ENCODE assay signal across 27 mouse cellular contexts in the genomic region with DNA sequence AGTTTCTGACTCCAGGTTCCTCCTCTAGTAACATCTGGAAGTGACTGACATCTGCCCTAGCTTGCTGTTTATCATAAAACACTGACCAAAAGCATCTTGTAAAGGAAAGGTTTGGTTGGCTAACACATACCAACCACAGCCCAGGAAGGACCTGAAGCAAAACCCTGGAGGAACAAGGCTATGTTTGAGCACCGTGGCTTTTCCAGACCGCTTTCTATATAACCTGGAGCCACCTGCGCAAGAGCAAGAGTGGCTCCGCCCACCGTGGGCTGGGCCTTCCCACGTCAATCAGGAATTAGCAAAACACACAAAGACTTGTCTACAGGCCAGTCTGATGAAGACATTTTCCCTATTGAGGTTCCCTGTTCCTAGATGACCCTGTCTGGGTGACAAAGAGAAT.
"Had no signal": no experiment of that assay in that cellular context is flagged by ENCODE, and none has a peak within 500 bp of the region (broad histone marks: within the 10 kb centered on the region; RNA-seq: fewer than 3 reads in every experiment).

No protein-coding gene starts in this region.

- H3K9me3 ChIP-seq: embryonic facial prominence, embryonic 10.5 days; embryonic facial prominence, embryonic 12.5 days; embryonic facial prominence, embryonic 13.5 days; embryonic facial prominence, embryonic 15.5 days; forebrain, embryonic 10.5 days; forebrain, embryonic 12.5 days; forebrain, embryonic 13.5 days; forebrain, embryonic 15.5 days had no signal

- H3K27me3 ChIP-seq: embryonic facial prominence, embryonic 12.5 days; embryonic facial prominence, embryonic 13.5 days; embryonic facial prominence, embryonic 15.5 days; forebrain, embryonic 12.5 days; forebrain, embryonic 13.5 days; forebrain, embryonic 15.5 days had no signal

- H3K27ac ChIP-seq: embryonic facial prominence, embryonic 12.5 days; embryonic facial prominence, embryonic 15.5 days; forebrain, embryonic 10.5 days; forebrain, embryonic 12.5 days; forebrain, embryonic 13.5 days; forebrain, embryonic 15.5 days; gastrocnemius, adult 2 months; heart, adult 2 months had no signal

- ATAC-seq: forebrain, embryonic 13.5 days; forebrain, embryonic 15.5 days; forebrain, embryonic 16.5 days; forebrain, postnatal 0 days had no signal

- H3K4me2 ChIP-seq: embryonic facial prominence, embryonic 12.5 days; embryonic facial prominence, embryonic 13.5 days; embryonic facial prominence, embryonic 15.5 days; forebrain, embryonic 12.5 days; forebrain, embryonic 13.5 days; forebrain, embryonic 15.5 days had no signal

- DNase-seq: cerebellum, adult 2 months; cerebellum, adult 8-10 months; cerebellum, adult 9-10 months; cerebellum, adult 9-11 months; cerebellum, postnatal 10 days; cerebellum, postnatal 14 days; cerebellum, postnatal 25 days; cerebellum, postnatal 36 days; embryo, embryonic 11 days; forebrain, postnatal 0 days; gastrocnemius, adult 2 months; gastrocnemius, postnatal 10 days; gastrocnemius, postnatal 14 days; gastrocnemius, postnatal 25 days; gastrocnemius, postnatal 36 days; heart, adult 18-20 months; heart, adult 2 months had no signal

- H3K9ac ChIP-seq: embryonic facial prominence, embryonic 12.5 days; embryonic facial prominence, embryonic 13.5 days; embryonic facial prominence, embryonic 15.5 days; forebrain, embryonic 12.5 days; forebrain, embryonic 13.5 days; forebrain, embryonic 15.5 days; forebrain, postnatal 0 days had no signal

- H3K4me3 ChIP-seq: embryonic facial prominence, embryonic 10.5 days; embryonic facial prominence, embryonic 12.5 days; embryonic facial prominence, embryonic 13.5 days; embryonic facial prominence, embryonic 15.5 days; erythroblast, embryonic 14.5 days; forebrain, embryonic 10.5 days; forebrain, embryonic 12.5 days; forebrain, embryonic 13.5 days; forebrain, embryonic 15.5 days; gastrocnemius, adult 2 months; heart, adult 2 months had no signal

- H3K36me3 ChIP-seq: embryonic facial prominence, embryonic 10.5 days; embryonic facial prominence, embryonic 12.5 days; embryonic facial prominence, embryonic 13.5 days; embryonic facial prominence, embryonic 15.5 days; forebrain, embryonic 10.5 days; forebrain, embryonic 12.5 days; forebrain, embryonic 15.5 days had no signal
